Mouse (Mus musculus) ES-Bruce4 (cell line): ENCODE measurements around the gene Pcp4l1.

ENCODE experiments used
- CTCF ChIP-seq: IDR thresholded peaks from one replicate; pipeline ENCODE4 v1.8.1; 2011; ENCODE audit warnings: low read depth, low read length
- EP300 ChIP-seq: IDR thresholded peaks from 2 replicates; pipeline ENCODE4 v1.6.1; 2011; ENCODE audit warnings: low read depth, low read length; ENCODE audit not compliant: insufficient read depth
- POLR2A ChIP-seq: IDR thresholded peaks from one replicate; pipeline ENCODE4 v1.8.1; 2011; ENCODE audit warnings: low read length; ENCODE audit not compliant: insufficient read depth

DNA sequence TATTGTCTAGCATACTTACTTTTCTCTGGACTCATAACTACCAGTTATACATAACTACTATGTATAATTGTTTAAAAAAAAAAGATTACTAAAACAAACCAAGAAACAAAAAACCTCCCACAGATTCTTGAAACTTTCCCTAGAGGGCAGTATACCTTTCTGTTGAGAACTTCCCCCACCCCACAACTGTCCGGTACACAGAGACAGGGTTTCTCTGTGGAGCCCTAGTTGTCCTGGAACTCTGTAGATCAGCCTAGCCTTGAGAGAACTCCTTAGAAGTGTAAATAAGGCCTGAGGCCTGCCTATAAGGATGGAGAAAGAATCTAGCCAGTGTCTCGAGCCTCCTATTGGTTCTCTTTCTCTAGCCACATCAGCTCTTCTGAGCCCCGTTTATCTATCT is 31.8 kb downstream of the Pcp4l1 start:
- TF ChIP-seq CTCF (no peak), EP300 (no peak), POLR2A (no peak)
